Mouse (Mus musculus) ES-Bruce4 (cell line): ENCODE results near the gene Paxx. TPM values are rescaled to one million over a fixed set of nuclear protein-coding genes. Genes with fewer than 3 reads are reported as not detected.

Source experiments
- H3K27ac ChIP-seq: 2 replicates; pipeline ENCODE4 v1.5.1; 2012; ENCODE audit warnings: low read length, inconsistent platforms; ENCODE audit not compliant: insufficient read depth
- H3K27me3 ChIP-seq: 2 replicates; pipeline ENCODE4 v1.6.1; 2012; ENCODE audit warnings: mild to moderate bottlenecking, low read length, inconsistent platforms; ENCODE audit not compliant: control insufficient read depth, poor library complexity, insufficient read depth, severe bottlenecking
- H3K36me3 ChIP-seq: 2 replicates; pipeline ENCODE4 v1.6.1; 2012; ENCODE audit warnings: inconsistent platforms, mild to moderate bottlenecking, low read length, moderate library complexity; ENCODE audit not compliant: control insufficient read depth, poor library complexity, insufficient read depth, severe bottlenecking
- H3K4me1 ChIP-seq: one replicate; pipeline ENCODE4 v1.8.1; 2011; ENCODE audit warnings: low read length; ENCODE audit not compliant: control insufficient read depth, insufficient read depth
- H3K4me3 ChIP-seq: 2 replicates; pipeline ENCODE4 v1.5.1; 2011; ENCODE audit warnings: low read depth, mild to moderate bottlenecking, low read length
- H3K9ac ChIP-seq: 2 replicates; pipeline ENCODE4 v1.6.1; 2012; ENCODE audit warnings: low read depth, mild to moderate bottlenecking, inconsistent platforms; ENCODE audit not compliant: poor library complexity, severe bottlenecking
- H3K9me3 ChIP-seq: replicated peaks from 2 replicates; pipeline ENCODE4 v1.6.1; 2012; ENCODE audit warnings: mild to moderate bottlenecking, low read length, inconsistent platforms; ENCODE audit not compliant: control insufficient read depth, poor library complexity, insufficient read depth, severe bottlenecking
- CTCF ChIP-seq: IDR thresholded peaks from one replicate; pipeline ENCODE4 v1.8.1; 2011; ENCODE audit warnings: low read depth, low read length
- EP300 ChIP-seq: IDR thresholded peaks from 2 replicates; pipeline ENCODE4 v1.6.1; 2011; ENCODE audit warnings: low read depth, low read length; ENCODE audit not compliant: insufficient read depth
- POLR2A ChIP-seq: IDR thresholded peaks from one replicate; pipeline ENCODE4 v1.8.1; 2011; ENCODE audit warnings: low read length; ENCODE audit not compliant: insufficient read depth
- polyA plus RNA-seq: library from polyadenylated mRNA; stranded (reverse); fragments of >200 nt; gene quantifications from 2 replicates; pipeline ENCODE4 v1.2.4, GENCODE M21; 2011; ENCODE audit warnings: low read depth; ENCODE audit not compliant: missing spikeins, insufficient read depth, insufficient read length

Paxx gene
- polyA plus RNA-seq, 1 experiment, result 3.7 TPM

- no peak overlapping the region for H3K27ac ChIP-seq
- H3K4me3 ChIP-seq, result no peak overlapping the region
- H3K9me3 ChIP-seq, result no peaks in the 10 kb centered on the region
- no peak for TF ChIP-seq EP300
- no peak for TF ChIP-seq CTCF
- no peak for TF ChIP-seq POLR2A
- no peaks in the 10 kb centered on the region for H3K4me1 ChIP-seq
- no peak overlapping the region for H3K9ac ChIP-seq
- H3K36me3 ChIP-seq, result no peaks in the 10 kb centered on the region
- no peaks in the 10 kb centered on the region for H3K27me3 ChIP-seq
Measured at GRCm38 (mm10) chr2:25467606-25468303, 6.9 kb upstream of the Paxx start.

- Histone ChIP-seq H3K4me1 (peaks cover 2% of the 10 kb centered on the region), H3K9ac (no peak overlapping the region), H3K9me3 (no peaks in the 10 kb centered on the region), H3K36me3 (no peaks in the 10 kb centered on the region), H3K27ac (no peak overlapping the region), H3K27me3 (no peaks in the 10 kb centered on the region), H3K4me3 (no peak overlapping the region)
- TF ChIP-seq EP300 (no peak), POLR2A (no peak), CTCF (no peak)
Measured at GRCm38 (mm10) chr2:25465816-25466635, 5.1 kb upstream of the Paxx start.

- no peaks in the 10 kb centered on the region for H3K27me3 ChIP-seq
- peaks cover 2% of the 10 kb centered on the region for H3K4me1 ChIP-seq
- TF ChIP-seq EP300 (no peak), CTCF (no peak), POLR2A (no peak)
- no peak overlapping the region for H3K27ac ChIP-seq
- no peak overlapping the region for H3K4me3 ChIP-seq
- H3K9ac ChIP-seq, result no peak overlapping the region
- H3K36me3 ChIP-seq, result no peaks in the 10 kb centered on the region
- H3K9me3 ChIP-seq, result no peaks in the 10 kb centered on the region
Measured at GRCm38 (mm10) chr2:25465256-25465655, 4.4 kb upstream of the Paxx start.

GRCm38 (mm10) chr2:25463630-25464029, 2.7 kb upstream of the Paxx start:
- H3K4me3 ChIP-seq, result no peak overlapping the region
- no peak overlapping the region for H3K27ac ChIP-seq
- peaks cover 2% of the 10 kb centered on the region for H3K4me1 ChIP-seq
- no peak for TF ChIP-seq EP300
- TF ChIP-seq CTCF, result no peak
- TF ChIP-seq POLR2A, result no peak
- H3K9ac ChIP-seq, result no peak overlapping the region
- no peaks in the 10 kb centered on the region for H3K27me3 ChIP-seq
- no peaks in the 10 kb centered on the region for H3K9me3 ChIP-seq
- no peaks in the 10 kb centered on the region for H3K36me3 ChIP-seq

GRCm38 (mm10) chr2:25461407-25461806, 513 bp upstream of the Paxx start:
- Histone ChIP-seq H3K36me3 (no peaks in the 10 kb centered on the region), H3K9me3 (no peaks in the 10 kb centered on the region), H3K27me3 (no peaks in the 10 kb centered on the region), H3K27ac (no peak overlapping the region), H3K9ac (no peak overlapping the region), H3K4me3 (no peak overlapping the region; the same call in 1 of the 2 replicates), H3K4me1 (peaks cover 3% of the 10 kb centered on the region)
- TF ChIP-seq EP300, result no peak
- TF ChIP-seq CTCF, result no peak
- no peak for TF ChIP-seq POLR2A

- no peaks in the 10 kb centered on the region for H3K36me3 ChIP-seq
- H3K27ac ChIP-seq, result no peak overlapping the region
- H3K27me3 ChIP-seq, result no peaks in the 10 kb centered on the region
- peaks cover 9% of the 10 kb centered on the region for H3K4me1 ChIP-seq
- H3K9me3 ChIP-seq, result no peaks in the 10 kb centered on the region
- H3K4me3 ChIP-seq, result peak overlapping the region; percentile 77
- TF ChIP-seq EP300 (no peak), CTCF (no peak), POLR2A (no peak)
- H3K9ac ChIP-seq, result no peak overlapping the region
Measured at GRCm38 (mm10) chr2:25460135-25460534, 759 bp downstream of the Paxx start.
